Mouse (Mus musculus) small intestine, adult 2 months (tissue): ENCODE measurements at regions not wholly inside any gene's neighbourhood (a gene's known extent, or its start where the extent isn't known, plus 50 kb on each side); places are given as distances from the start of the nearest gene placed in this dataset.

Experiments used
- CTCF ChIP-seq: fragments of 200-500 bp; IDR thresholded peaks from 2 replicates; pipeline ENCODE4 v1.5.1; 2012; ENCODE audit warnings: low read depth, mild to moderate bottlenecking, control low read depth, inconsistent platforms, low read length, moderate library complexity, mixed read lengths; ENCODE audit not compliant: insufficient replicate concordance, insufficient read length; ENCODE audit errors: extremely low read depth
- POLR2A ChIP-seq: fragments of 200-500 bp; IDR thresholded peaks from 2 replicates; pipeline ENCODE4 v1.6.1; 2012; ENCODE audit warnings: low read depth, mild to moderate bottlenecking, control low read depth, inconsistent platforms, low read length, moderate library complexity

- TF ChIP-seq POLR2A = no peak
- TF ChIP-seq CTCF = no peak
Observed at GRCm38 (mm10) chr9:115600228-115600627, 290.0 kb upstream of the Stt3b start.
